Mouse (Mus musculus): Measurements from ENCODE around the gene Cdc6. TPM values are rescaled to one million over a fixed set of nuclear protein-coding genes. Genes with fewer than 3 reads are reported as not detected.

Cdc6 gene
- polyA plus RNA-seq, 1 experiment from 2014 or later = 47.0 TPM

GRCm38 (mm10) chr11:98936606-98937409 lies 29.2 kb downstream of the Cdc6 start:
- Histone ChIP-seq H3K27ac (ENCODE audit: low read depth) (peak overlapping the region; percentile 97), H3K9ac (peak overlapping the region; percentile 83), H3K4me1 (ENCODE audit: insufficient read depth) (peaks cover 63% of the 10 kb centered on the region), H3K36me3 (ENCODE audit: insufficient read depth) (no peaks in the 10 kb centered on the region), H3K4me2 (peak overlapping the region; percentile 94), H3K4me3 (ENCODE audit: low read depth, low read length) (peak overlapping the region; percentile 76), H3K27me3 (ENCODE audit: insufficient read depth, low read length) (no peaks in the 10 kb centered on the region), H3K9me3 (ENCODE audit: low read depth, low read length) (no peaks in the 10 kb centered on the region)
- WGBS = under 1% methylated on average over 23 of the region's 23 CpGs
- DNase-seq (peak; percentile 74), ATAC-seq (ENCODE audit: insufficient read depth) (peak; percentile 28; the same call in 1 of the 2 replicates)
- no peak for TF ChIP-seq CTCF (IDR thresholded peaks at IDR 0.05; ENCODE audit: low read depth)

GRCm38 (mm10) chr11:98937410-98937913 lies 29.9 kb downstream of the Cdc6 start:
- Histone ChIP-seq H3K9me3 (ENCODE audit: low read depth, low read length) (no peaks in the 10 kb centered on the region), H3K27ac (ENCODE audit: low read depth) (peak overlapping the region; percentile 97), H3K4me1 (ENCODE audit: insufficient read depth) (peaks cover 62% of the 10 kb centered on the region), H3K4me3 (ENCODE audit: low read depth, low read length) (peak overlapping the region; percentile 76), H3K9ac (peak overlapping the region; percentile 83), H3K27me3 (ENCODE audit: insufficient read depth, low read length) (no peaks in the 10 kb centered on the region), H3K36me3 (ENCODE audit: insufficient read depth) (no peaks in the 10 kb centered on the region), H3K4me2 (peak overlapping the region; percentile 94)
- ATAC-seq (ENCODE audit: insufficient read depth) (peak; percentile 84), DNase-seq (peak; percentile 96)
- WGBS = under 1% methylated on average over 37 of the region's 38 CpGs
- no peak for TF ChIP-seq CTCF (IDR thresholded peaks at IDR 0.05; ENCODE audit: low read depth)

GRCm38 (mm10) chr11:98937914-98938694 lies 30.5 kb downstream of the Cdc6 start:
- H3K9ac ChIP-seq = peak overlapping the region; percentile 83
- H3K27ac ChIP-seq (ENCODE audit: low read depth) = peak overlapping the region; percentile 97
- ATAC-seq (ENCODE audit: insufficient read depth) (no peak; the same call in 1 of the 2 replicates), DNase-seq (peak; percentile 71)
- H3K36me3 ChIP-seq (ENCODE audit: insufficient read depth) = no peaks in the 10 kb centered on the region
- H3K9me3 ChIP-seq (ENCODE audit: low read depth, low read length) = no peaks in the 10 kb centered on the region
- no peak for TF ChIP-seq CTCF (IDR thresholded peaks at IDR 0.05; ENCODE audit: low read depth)
- peak overlapping the region; percentile 76 for H3K4me3 ChIP-seq (ENCODE audit: low read depth, low read length)
- peaks cover 63% of the 10 kb centered on the region for H3K4me1 ChIP-seq (ENCODE audit: insufficient read depth)
- peak overlapping the region; percentile 94 for H3K4me2 ChIP-seq
- no peaks in the 10 kb centered on the region for H3K27me3 ChIP-seq (ENCODE audit: insufficient read depth, low read length)
- under 1% methylated on average over 39 of the region's 39 CpGs for WGBS

- no peak for TF ChIP-seq CTCF (IDR thresholded peaks at IDR 0.05; ENCODE audit: low read depth)
- 21% methylated on average over 7 of the region's 7 CpGs for WGBS
- peak overlapping the region; percentile 83 for H3K9ac ChIP-seq
- ATAC-seq (ENCODE audit: insufficient read depth) (no peak), DNase-seq (no peak)
- peaks cover 65% of the 10 kb centered on the region for H3K4me1 ChIP-seq (ENCODE audit: insufficient read depth)
- H3K4me2 ChIP-seq = peak overlapping the region; percentile 94
- peak overlapping the region; percentile 97 for H3K27ac ChIP-seq (ENCODE audit: low read depth)
- no peaks in the 10 kb centered on the region for H3K36me3 ChIP-seq (ENCODE audit: insufficient read depth)
- H3K4me3 ChIP-seq (ENCODE audit: low read depth, low read length) = peak overlapping the region; percentile 76
- H3K9me3 ChIP-seq (ENCODE audit: low read depth, low read length) = no peaks in the 10 kb centered on the region
- no peaks in the 10 kb centered on the region for H3K27me3 ChIP-seq (ENCODE audit: insufficient read depth, low read length)
Measured at GRCm38 (mm10) chr11:98938701-98939083, 31.1 kb downstream of the Cdc6 start.

- H3K27ac ChIP-seq (ENCODE audit: low read depth) = peak overlapping the region; percentile 99
- H3K4me2 ChIP-seq = peak overlapping the region; percentile 94
- H3K4me3 ChIP-seq (ENCODE audit: low read depth, low read length) = peak overlapping the region; percentile 76
- H3K4me1 ChIP-seq (ENCODE audit: insufficient read depth) = peaks cover 71% of the 10 kb centered on the region
- H3K27me3 ChIP-seq (ENCODE audit: insufficient read depth, low read length) = no peaks in the 10 kb centered on the region
- H3K9ac ChIP-seq = peak overlapping the region; percentile 83
- no peaks in the 10 kb centered on the region; the same call in 1 of the 2 replicates for H3K36me3 ChIP-seq (ENCODE audit: insufficient read depth)
- DNase-seq (no peak), ATAC-seq (ENCODE audit: insufficient read depth) (no peak)
- H3K9me3 ChIP-seq (ENCODE audit: low read depth, low read length) = no peaks in the 10 kb centered on the region
- TF ChIP-seq CTCF (IDR thresholded peaks at IDR 0.05; ENCODE audit: low read depth) = no peak
- 22% methylated on average over 15 of the region's 15 CpGs for WGBS
Measured at GRCm38 (mm10) chr11:98939084-98939952, 31.7 kb downstream of the Cdc6 start.

- WGBS = 29% methylated on average over 11 of the region's 11 CpGs
- DNase-seq (peak; percentile 42), ATAC-seq (ENCODE audit: insufficient read depth) (no peak)
- Histone ChIP-seq H3K27ac (ENCODE audit: low read depth) (peak overlapping the region; percentile 99), H3K9me3 (ENCODE audit: low read depth, low read length) (no peaks in the 10 kb centered on the region), H3K9ac (peak overlapping the region; percentile 44), H3K4me3 (ENCODE audit: low read depth, low read length) (peak overlapping the region; percentile 76), H3K4me2 (peak overlapping the region; percentile 94), H3K27me3 (ENCODE audit: insufficient read depth, low read length) (no peaks in the 10 kb centered on the region), H3K4me1 (ENCODE audit: insufficient read depth) (peaks cover 79% of the 10 kb centered on the region), H3K36me3 (ENCODE audit: insufficient read depth) (no peaks in the 10 kb centered on the region; the same call in 1 of the 2 replicates)
- TF ChIP-seq CTCF (IDR thresholded peaks at IDR 0.05; ENCODE audit: low read depth) = no peak
Measured at GRCm38 (mm10) chr11:98939953-98940641, 32.5 kb downstream of the Cdc6 start.

All from lung, embryonic 14.5 days (tissue).